Mouse (Mus musculus): ENCODE data around the gene Gm28510. TPM values are rescaled to one million over a fixed set of nuclear protein-coding genes. Genes with fewer than 3 reads are reported as not detected.
"Not testable (repeated sequence)": the region's sequence is repeated elsewhere in the genome, so short reads cannot be mapped to it uniquely, and the experiment has no call there.

Gm28510 gene
- total RNA-seq (2014; rRNA removed) (not detected in 2 replicates), polyA plus RNA-seq (2015; fragmentation: Nextera tagmentation; extraction: Ambion mirVana) (not detected in 2 replicates)

GRCm38 (mm10) chrY:10412437-10412836, at the start of gene Gm28510:
Gm28510 (plus strand) TSS chrY:10412737.
- not testable (repeated sequence) for H3K9me3 ChIP-seq (ENCODE audit: low read length); ATAC-seq (ENCODE audit: low FRiP score); H3K9ac ChIP-seq (replicated peaks; ENCODE audit: low read length, poor library complexity, severe bottlenecking); H3K36me3 ChIP-seq (ENCODE audit: insufficient read depth, low read length); H3K4me3 ChIP-seq (ENCODE audit: low read depth, low read length); DNase-seq (ENCODE audit: low spot score); H3K4me1 ChIP-seq (ENCODE audit: insufficient read depth, low read length); H3K27ac ChIP-seq (ENCODE audit: low read depth, low read length); H3K4me2 ChIP-seq (ENCODE audit: low read depth, low read length, poor library complexity, severe bottlenecking); H3K27me3 ChIP-seq (ENCODE audit: insufficient read depth, low read length)
- WGBS, result no CpG with 5 or more reads among the region's 6 CpGs

Other genes with a start within 250 kb of the Gm28510 start
- not detected in 2 replicates for gene Gm20834, start 88.1 kb upstream of the Gm28510 start, total RNA-seq (2014; rRNA removed)
- gene Gm20834, start 88.1 kb upstream of the Gm28510 start, polyA plus RNA-seq (2015; fragmentation: Nextera tagmentation; extraction: Ambion mirVana), result not detected in 2 replicates
- gene Gm20737, start 123.3 kb downstream of the Gm28510 start, total RNA-seq (2014; rRNA removed), result not detected in 2 replicates
- not detected in 2 replicates for gene Gm20737, start 123.3 kb downstream of the Gm28510 start, polyA plus RNA-seq (2015; fragmentation: Nextera tagmentation; extraction: Ambion mirVana)
- gene Gm21775, start 140.7 kb downstream of the Gm28510 start, total RNA-seq (2014; rRNA removed), result not detected in 2 replicates
- gene Gm21775, start 140.7 kb downstream of the Gm28510 start, polyA plus RNA-seq (2015; fragmentation: Nextera tagmentation; extraction: Ambion mirVana), result not detected in 2 replicates
- not detected in 2 replicates for gene Gm21900, start 203.6 kb downstream of the Gm28510 start, total RNA-seq (2014; rRNA removed)
- gene Gm21900, start 203.6 kb downstream of the Gm28510 start, polyA plus RNA-seq (2015; fragmentation: Nextera tagmentation; extraction: Ambion mirVana), result not detected in 2 replicates

Data from midbrain, postnatal 0 days (tissue).